Mouse (Mus musculus) ovary, postnatal 10 days (tissue): Measurements from ENCODE around the gene Psg20.
"Not testable (repeated sequence)": the region's sequence is repeated elsewhere in the genome, so short reads cannot be mapped to it uniquely, and the experiment has no call there.

Experiments used
- DNase-seq: peaks from one replicate; pipeline ENCODE4 v3.0.0; 2022; ENCODE audit warnings: low spot score

The Psg20 gene

DNA sequence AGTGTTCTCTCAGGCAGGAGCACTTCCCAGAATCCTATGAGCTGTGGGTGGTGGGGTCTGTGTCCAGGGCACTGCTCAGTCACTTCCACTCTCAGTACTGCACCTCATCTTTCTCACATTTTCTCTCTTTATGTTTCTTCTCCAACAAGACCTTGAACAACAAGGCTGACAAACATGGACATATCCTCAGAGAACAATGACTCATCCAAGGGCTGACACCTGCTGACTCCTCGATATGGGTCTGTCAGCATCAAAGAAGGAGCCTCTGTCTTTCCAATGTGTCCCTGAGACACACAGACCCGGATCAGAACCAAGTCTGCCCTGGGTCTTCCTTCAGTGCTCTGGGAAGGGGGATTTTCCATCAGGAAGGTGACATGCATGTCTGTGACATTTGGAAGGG, at the start of gene Psg20:
Gene Psg20 (minus strand): TSS at position 101 of the 400 bp plus-strand sequence.
- DNase-seq = no peak

DNA sequence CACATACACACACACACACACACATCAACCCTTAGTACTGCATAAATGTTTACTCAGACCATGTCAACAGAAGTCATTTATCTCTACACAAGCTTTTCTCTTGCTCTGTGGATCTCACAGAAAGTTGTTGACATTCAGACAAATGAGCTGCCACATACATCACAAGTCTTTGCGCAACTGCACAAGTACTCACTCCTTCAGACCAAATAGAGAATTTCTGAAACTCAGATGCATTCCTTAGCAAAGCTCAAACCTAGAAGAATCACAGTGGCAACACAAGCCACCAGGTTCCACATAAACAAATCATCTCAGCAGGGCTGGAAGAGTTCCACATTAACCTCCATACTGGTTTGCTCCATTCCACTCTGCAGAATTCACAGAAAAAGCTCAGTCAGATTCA, 48.5 kb upstream of the Psg20 start:
- no peak for DNase-seq

DNA sequence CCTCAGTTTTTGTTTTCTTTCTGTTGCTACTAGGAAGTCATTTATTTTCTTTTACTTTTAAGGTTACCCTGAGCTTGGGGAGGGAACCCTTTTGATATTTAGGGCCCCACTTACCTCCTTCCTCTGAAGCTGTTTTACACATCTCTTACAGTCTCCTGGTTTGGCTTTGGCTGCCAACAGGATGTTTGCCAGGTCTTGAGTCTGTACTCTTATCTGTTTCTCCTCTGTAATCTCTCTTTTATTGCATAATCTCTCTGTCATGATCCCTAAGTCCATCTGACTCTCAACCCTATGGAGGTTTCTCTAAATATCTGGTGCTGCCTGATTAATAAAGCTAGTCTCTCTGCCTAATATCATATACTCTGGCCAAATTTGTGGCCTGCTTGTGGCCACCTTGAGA, 47.1 kb upstream of the Psg20 start:
- no peak for DNase-seq

DNA sequence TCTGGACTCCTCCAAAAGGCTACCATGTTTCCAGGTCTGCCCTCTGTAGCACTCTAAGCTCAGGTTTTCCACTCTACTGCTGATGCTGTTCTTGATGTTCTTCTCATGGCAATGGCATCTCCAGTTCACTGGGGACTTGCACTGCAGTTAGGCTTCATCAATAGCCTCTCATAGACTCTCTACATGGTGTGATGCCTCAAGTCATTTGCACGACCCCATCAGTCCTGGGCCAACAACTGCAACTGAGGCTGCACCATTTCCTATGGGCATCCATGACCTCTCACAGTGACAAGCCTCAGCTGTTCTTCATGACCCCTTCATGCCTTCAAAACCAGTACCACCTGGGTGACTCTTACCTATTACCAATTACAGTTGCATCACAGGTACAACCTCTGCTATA, 42.4 kb upstream of the Psg20 start:
- no peak for DNase-seq

DNA sequence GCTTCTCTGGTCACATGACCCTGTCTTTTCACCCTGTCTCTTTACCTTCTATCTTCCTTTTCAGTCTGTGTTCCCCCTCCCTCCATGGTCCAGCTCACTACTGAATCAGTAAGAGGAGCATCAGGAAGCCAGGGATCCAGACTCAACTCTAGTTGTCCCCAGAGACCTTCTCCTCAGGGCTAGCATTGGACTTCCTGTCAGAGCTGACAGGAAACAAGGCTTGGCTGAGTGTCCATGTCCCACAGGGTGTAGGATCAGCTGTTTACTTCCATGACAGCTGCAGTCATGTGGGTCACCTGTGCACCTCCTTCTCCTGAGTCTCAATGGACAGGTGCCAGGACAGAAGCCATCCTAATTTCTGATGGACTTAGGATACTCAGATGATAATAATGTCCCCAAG, 39.9 kb upstream of the Psg20 start:
- not testable (repeated sequence) for DNase-seq

DNA sequence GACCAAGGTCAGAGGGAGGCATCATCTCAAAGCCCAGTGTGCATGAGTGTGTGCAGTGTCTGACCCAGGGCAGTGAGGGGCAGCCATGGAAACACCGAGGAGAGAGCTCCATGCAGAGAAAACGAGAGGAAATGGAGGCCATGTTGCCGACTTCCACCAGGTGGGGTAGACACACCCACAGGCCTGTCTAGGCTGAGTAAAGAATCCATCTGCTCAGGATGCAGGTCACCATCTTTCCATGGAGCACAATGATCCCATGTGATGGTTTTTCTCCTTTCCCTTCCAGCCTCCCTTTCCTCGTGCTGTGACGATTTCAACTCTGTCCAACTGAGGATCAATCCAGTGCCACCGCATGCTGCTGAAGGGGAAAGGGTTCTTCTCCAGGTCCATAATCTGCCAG, 38.0 kb upstream of the Psg20 start:
- DNase-seq = no peak

DNA sequence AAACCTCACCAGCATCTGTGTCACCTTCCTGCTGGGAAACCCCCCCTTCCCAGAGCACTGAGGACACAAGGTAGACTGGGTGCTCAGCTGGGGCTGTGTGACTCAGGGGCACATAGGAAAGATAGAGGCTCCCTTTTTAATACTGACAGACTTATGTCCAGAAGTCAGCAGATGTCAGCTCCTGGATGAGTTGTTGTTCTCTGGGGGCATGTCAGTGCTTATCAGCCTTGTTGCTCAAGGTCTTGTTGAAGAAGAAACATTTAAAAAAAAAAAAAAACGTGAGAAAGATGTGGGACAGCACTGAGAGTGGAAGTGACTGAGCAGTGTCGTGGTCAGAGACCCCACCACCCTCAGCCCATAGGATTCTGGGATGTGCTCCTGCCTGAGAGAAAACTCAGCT, 31.8 kb upstream of the Psg20 start, which contains the start of gene Psg22:
Gene Psg22 (plus strand): TSS at position 301 of the 400 bp plus-strand sequence.
- no peak for DNase-seq

DNA sequence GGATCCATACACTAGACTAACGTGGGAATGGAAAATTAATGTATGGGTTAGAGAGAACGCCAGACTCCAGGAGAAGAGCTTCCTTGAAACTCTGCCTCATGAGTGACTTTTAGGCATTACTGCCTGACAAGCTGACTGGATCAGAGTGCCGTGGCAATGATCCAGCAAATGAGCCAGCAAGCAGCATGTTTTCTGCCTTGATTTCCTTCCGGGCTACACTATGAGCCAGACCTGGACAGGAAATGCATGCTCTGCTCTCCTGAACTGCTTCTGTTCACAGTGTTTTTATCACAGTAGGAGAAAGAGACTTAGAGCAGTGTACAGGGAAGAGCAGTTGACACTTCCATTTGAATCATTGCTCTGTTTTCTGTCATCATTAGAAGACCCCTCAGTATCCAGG, 29.6 kb upstream of the Psg20 start:
- no peak for DNase-seq

DNA sequence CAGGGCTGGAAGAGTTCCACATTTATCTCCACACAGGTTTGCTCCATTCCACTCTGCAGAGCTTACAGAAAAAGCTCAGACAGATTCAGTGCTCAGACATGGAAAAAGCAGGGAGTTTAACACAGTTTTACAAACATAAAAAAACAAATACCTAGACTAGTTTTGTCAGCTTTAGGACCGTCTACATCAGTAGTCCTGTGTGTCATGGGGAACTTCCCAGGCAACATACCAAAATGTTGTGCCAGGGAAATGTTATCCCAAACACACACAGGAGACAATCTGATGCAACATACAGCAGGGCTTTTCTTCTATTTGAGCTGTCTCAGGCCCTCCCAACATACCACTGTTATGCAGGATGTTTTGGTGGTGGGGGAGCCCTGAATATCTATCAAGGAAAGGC, 24.9 kb upstream of the Psg20 start:
- no peak for DNase-seq

DNA sequence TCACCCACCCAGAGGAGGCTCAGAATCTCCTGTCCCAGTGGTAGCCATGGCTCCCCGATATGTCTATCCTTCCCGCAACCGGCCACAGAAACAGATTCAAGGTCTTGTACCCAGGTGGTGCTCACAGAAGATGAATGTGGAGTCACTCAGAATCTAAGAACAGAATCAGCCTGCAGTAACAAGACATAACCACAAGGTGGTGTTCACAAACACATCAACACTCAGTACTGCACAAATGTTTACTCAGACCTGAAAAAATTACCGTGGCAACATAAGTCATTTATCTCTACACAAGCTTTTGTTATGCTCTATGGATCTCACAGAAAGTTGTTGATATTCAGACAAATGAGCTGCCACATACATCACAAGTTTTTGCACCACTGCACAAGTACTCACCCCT, 24.3 kb upstream of the Psg20 start:
- DNase-seq = not testable (repeated sequence)

DNA sequence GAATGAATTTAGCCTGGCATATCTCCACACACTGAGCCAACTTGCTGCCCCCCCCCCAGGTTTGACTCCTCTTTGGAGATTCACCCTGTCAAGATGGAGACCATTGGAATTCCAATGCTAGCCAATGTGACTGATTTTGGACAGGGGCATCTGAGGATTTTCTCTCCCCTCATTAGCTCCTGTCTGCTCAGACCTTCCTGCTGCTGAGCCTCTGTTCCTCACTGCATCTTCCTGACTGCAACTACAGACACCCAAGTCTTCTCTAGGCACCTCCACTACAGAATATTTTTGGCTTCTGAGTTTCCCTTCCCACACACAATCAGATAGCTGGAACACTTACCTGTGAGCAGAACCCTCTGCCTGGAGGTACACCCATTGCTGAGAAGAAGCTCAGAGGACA, 399 bp downstream of the Psg20 start:
- DNase-seq = no peak

DNA sequence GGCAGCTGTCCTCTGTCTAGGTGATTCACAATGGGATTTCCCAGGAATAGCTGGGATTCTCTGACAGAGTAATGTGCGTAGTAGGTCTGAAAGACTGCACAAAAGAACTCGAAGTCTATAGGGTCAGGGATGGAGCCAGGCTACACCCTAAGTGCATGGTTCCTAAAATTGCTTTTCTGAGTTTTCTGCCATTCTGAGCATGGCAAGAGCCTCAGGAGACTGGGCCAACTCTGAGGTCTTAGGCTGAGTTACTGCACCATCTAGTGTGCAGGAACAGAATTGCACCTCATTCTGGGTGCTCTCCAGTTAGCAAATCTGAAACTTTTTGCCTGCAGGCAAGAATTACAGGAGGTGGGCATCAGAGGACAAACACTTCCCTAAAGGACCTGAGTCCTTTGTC, 6.2 kb downstream of the Psg20 start:
- DNase-seq = no peak

DNA sequence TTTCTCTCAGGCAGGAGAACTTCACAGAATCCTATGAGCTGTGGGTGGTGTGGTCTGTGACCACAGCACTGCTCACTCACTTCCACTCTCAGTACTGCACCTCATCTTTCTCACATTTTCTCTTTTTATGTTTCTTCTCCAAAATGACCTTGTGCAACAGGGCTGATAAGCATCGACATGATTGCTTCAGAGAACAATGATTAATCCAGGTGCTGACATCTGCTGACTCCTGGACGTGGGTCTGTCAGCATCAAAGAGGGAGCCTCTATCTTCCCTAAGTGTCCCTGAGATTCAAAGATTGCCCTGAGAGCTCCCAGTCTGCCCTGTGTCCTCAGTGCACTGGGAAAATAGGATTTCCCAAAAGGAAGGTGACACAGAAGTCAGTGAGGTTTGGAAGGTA, 29.4 kb downstream of the Psg20 start, which contains the start of gene Psg21:
Gene Psg21 (minus strand): TSS at position 101 of the 400 bp plus-strand sequence.
- not testable (repeated sequence) for DNase-seq

DNA sequence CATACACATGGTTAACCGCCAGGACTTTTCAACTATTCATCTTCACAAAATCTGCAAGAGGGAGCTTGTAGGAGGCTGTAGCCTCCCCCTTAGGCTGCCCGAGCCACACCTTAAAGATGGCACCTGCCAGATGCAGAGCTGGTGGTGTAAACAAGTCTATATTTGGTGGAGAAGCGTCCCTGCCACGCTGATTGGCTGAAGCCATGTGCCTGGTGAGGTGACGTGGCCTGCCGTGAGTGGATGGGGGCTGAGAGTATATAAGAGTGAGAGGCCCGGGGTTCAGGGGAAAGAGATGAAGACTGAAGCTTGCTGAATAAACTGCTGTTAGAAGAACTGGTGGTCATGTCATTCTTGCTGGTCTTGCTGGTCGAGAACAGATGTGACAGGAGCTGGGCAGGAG, 59.1 kb downstream of the Psg20 start:
- DNase-seq = not testable (repeated sequence)
